Comparison of ENCODE assay signal across 10 mouse cellular contexts in genomic region chr12:97836202-97836908, GRCm38 (mm10).
DNase-seq lines count a peak whose midpoint lies in the region; ATAC-seq lines count a peak whose summit lies in the region.
"Had no signal": no experiment of that assay in that cellular context is flagged by ENCODE, and none has a peak within 500 bp of the region (broad histone marks: within the 10 kb centered on the region; RNA-seq: fewer than 3 reads in every experiment).

No protein-coding gene starts in this region.

- no peaks in the 10 kb centered on the region for H3K36me3 ChIP-seq in embryonic facial prominence, embryonic 14.5 days (ENCODE audit: control insufficient read depth, insufficient read depth, low read length)
- H3K36me3 ChIP-seq in embryonic facial prominence, embryonic 10.5 days (replicated peaks), result no peaks in the 10 kb centered on the region

- H3K9ac ChIP-seq in embryonic facial prominence, embryonic 14.5 days (ENCODE audit: low read depth, low read length), result no peak overlapping the region

- 83% methylated on average over 8 of the region's 8 CpGs for WGBS in embryonic facial prominence, embryonic 14.5 days
- whole genome bisulfite sequencing in embryonic facial prominence, embryonic 10.5 days, result 90% methylated on average over 8 of the region's 8 CpGs

- peak; percentile 31 for DNase-seq in embryonic facial prominence, embryonic 14.5 days (ENCODE audit: low spot score)
- DNase-seq in embryonic facial prominence, embryonic 10.5 days (ENCODE audit: low spot score), result no peak
- DNase-seq in layer of hippocampus, adult 11-12 months (ENCODE audit: low spot score), result peak; percentile 66
- peak; percentile 73 for DNase-seq in left cerebral cortex, postnatal 4 days
- peak; percentile 49 for DNase-seq in right cerebral cortex, postnatal 25 days
- DNase-seq in kidney, adult 11 months, result no peak
- no peak for DNase-seq in thymus, postnatal 25 days
- DNase-seq: B cell, adult 2 months; heart, postnatal 10 days had no signal

- intact Hi-C loops in left cerebral cortex, postnatal 4 days (cut with DNase I), result no loop called here

- H3K9me3 ChIP-seq in embryonic facial prominence, embryonic 14.5 days (ENCODE audit: control insufficient read depth, low read length), result no peaks in the 10 kb centered on the region
- no peaks in the 10 kb centered on the region for H3K9me3 ChIP-seq in embryonic facial prominence, embryonic 10.5 days

- ATAC-seq in embryonic facial prominence, embryonic 14.5 days (ENCODE audit: low read depth), result no peak; the same call in 1 of the 2 replicates
- ATAC-seq in megakaryocyte-erythroid progenitor cell, adult 5-6 weeks (replicated peaks; ENCODE audit: low FRiP score, low TSS enrichment, poor library complexity, severe bottlenecking), result no peak

- no peak overlapping the region for H3K4me3 ChIP-seq in embryonic facial prominence, embryonic 14.5 days (ENCODE audit: low read depth, low read length)
- H3K4me3 ChIP-seq in embryonic facial prominence, embryonic 10.5 days, result no peak overlapping the region

- no peaks in the 10 kb centered on the region for H3K4me1 ChIP-seq in embryonic facial prominence, embryonic 14.5 days (ENCODE audit: control insufficient read depth, insufficient read depth, low read length)
- no peaks in the 10 kb centered on the region for H3K4me1 ChIP-seq in embryonic facial prominence, embryonic 10.5 days

- H3K27me3 ChIP-seq in embryonic facial prominence, embryonic 14.5 days (replicated peaks; ENCODE audit: control insufficient read depth, insufficient read depth, low read length), result no peaks in the 10 kb centered on the region
- H3K27me3 ChIP-seq in embryonic facial prominence, embryonic 10.5 days (replicated peaks; ENCODE audit: low read depth, poor library complexity, severe bottlenecking), result no peaks in the 10 kb centered on the region

- no peak overlapping the region for H3K27ac ChIP-seq in embryonic facial prominence, embryonic 14.5 days (replicated peaks; ENCODE audit: low read depth, low read length)
- no peak overlapping the region for H3K27ac ChIP-seq in embryonic facial prominence, embryonic 10.5 days (replicated peaks)

- no peak overlapping the region for H3K4me2 ChIP-seq in embryonic facial prominence, embryonic 14.5 days (ENCODE audit: low read depth, low read length)

Comparison
In these comparisons a context has a peak if more than half of its experiments do, and no peak if none do; other contexts are left out.
1. DNase-seq: peak in embryonic facial prominence, embryonic 14.5 days (single experiment), layer of hippocampus, adult 11-12 months (single experiment), left cerebral cortex, postnatal 4 days (single experiment) and right cerebral cortex, postnatal 25 days (single experiment); none in embryonic facial prominence, embryonic 10.5 days (single experiment), kidney, adult 11 months (single experiment) and thymus, postnatal 25 days (single experiment).